ENCODE assay signal across 9 mouse cellular contexts in the genomic region with DNA sequence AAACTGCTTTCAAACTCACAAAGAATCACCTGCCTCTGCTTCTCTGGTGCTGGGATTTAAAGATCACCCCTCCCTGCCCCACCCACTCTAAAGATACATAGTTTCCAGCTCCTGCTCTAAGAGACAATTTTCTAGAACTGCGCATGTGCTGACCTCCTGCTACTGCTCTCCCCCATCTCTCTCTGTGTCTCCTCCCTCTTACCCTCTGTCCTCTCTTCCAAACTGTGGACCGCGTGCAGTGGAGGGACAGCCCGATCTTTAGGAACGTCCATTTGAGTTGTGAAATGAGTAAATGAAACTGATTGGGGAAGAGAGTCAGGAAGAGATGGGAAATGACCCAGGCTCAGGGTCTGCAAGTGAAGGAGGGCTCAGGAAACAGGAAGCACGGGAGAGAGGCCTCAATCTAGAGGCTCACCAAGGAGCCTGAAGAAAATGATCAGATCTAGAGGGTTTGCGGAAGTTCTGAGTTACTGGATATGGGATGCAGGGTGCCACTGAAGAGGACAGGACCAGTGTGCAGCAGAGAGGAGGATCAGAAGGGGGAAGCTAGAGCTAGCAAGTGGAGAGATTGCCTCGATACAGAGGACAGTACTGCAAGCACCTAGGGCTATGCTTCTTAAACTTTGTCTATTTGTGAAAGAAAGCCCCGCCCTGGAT. TPM values are rescaled to one million over a fixed set of nuclear protein-coding genes. Genes with fewer than 3 reads are reported as not detected.
DNase-seq lines count a peak whose midpoint lies in the region; ATAC-seq lines count a peak whose summit lies in the region.
"Had no signal": no experiment of that assay in that cellular context is flagged by ENCODE, and none has a peak within 500 bp of the region (broad histone marks: within the 10 kb centered on the region; RNA-seq: fewer than 3 reads in every experiment).

No protein-coding gene starts in this region.

- H3K9me3 ChIP-seq in midbrain, embryonic 15.5 days, result no peaks in the 10 kb centered on the region
- no peaks in the 10 kb centered on the region for H3K9me3 ChIP-seq in midbrain, embryonic 13.5 days
- H3K9me3 ChIP-seq in limb, embryonic 12.5 days, result no peaks in the 10 kb centered on the region

- H3K36me3 ChIP-seq in midbrain, embryonic 15.5 days (replicated peaks), result no peaks in the 10 kb centered on the region
- H3K36me3 ChIP-seq in midbrain, embryonic 13.5 days, result no peaks in the 10 kb centered on the region
- H3K36me3 ChIP-seq in limb, embryonic 12.5 days, result no peaks in the 10 kb centered on the region

- H3K27ac ChIP-seq in midbrain, embryonic 15.5 days, result no peak overlapping the region
- no peak overlapping the region for H3K27ac ChIP-seq in midbrain, embryonic 13.5 days
- peak overlapping the region; percentile 9; the same call in 1 of the 2 replicates for H3K27ac ChIP-seq in limb, embryonic 12.5 days

- 0 out of 2 replicates have a peak overlapping the region, but pooled peaks have one; percentile 5 for H3K4me2 ChIP-seq in midbrain, embryonic 15.5 days
- no peak overlapping the region for H3K4me2 ChIP-seq in midbrain, embryonic 13.5 days (replicated peaks)
- peak overlapping the region; percentile 76 for H3K4me2 ChIP-seq in limb, embryonic 12.5 days

- H3K27me3 ChIP-seq in midbrain, embryonic 15.5 days (replicated peaks), result 0 out of 2 replicates have a peak, but pooled peaks cover 5% of the 10 kb centered on the region
- H3K27me3 ChIP-seq in midbrain, embryonic 13.5 days, result peaks cover 50% of the 10 kb centered on the region; the same call in 1 of the 2 replicates
- no peaks in the 10 kb centered on the region for H3K27me3 ChIP-seq in limb, embryonic 12.5 days

- H3K4me3 ChIP-seq in midbrain, embryonic 15.5 days, result no peak overlapping the region
- H3K4me3 ChIP-seq in midbrain, embryonic 13.5 days (replicated peaks), result no peak overlapping the region
- no peak overlapping the region for H3K4me3 ChIP-seq in limb, embryonic 12.5 days (replicated peaks)

- peaks cover 17% of the 10 kb centered on the region for H3K4me1 ChIP-seq in midbrain, embryonic 15.5 days
- H3K4me1 ChIP-seq in midbrain, embryonic 13.5 days (replicated peaks), result peaks cover 13% of the 10 kb centered on the region
- peaks cover 32% of the 10 kb centered on the region for H3K4me1 ChIP-seq in limb, embryonic 12.5 days (replicated peaks)

- no peak for ATAC-seq in midbrain, embryonic 15.5 days (replicated peaks)
- no peak for ATAC-seq in midbrain, embryonic 13.5 days
- ATAC-seq in common myeloid progenitor, adult 5-6 weeks (replicated peaks; ENCODE audit: low read depth, poor library complexity, severe bottlenecking), result peak; percentile 29
- no peak for ATAC-seq in limb, embryonic 12.5 days (ENCODE audit: insufficient number of reproducible peaks, insufficient read depth, low FRiP score, low TSS enrichment, low read depth)
- peak; percentile 13; the same call in 1 of the 2 replicates for ATAC-seq in neutrophil, adult 5-6 weeks (ENCODE audit: extremely low read depth, insufficient number of reproducible peaks, low FRiP score, poor library complexity, severe bottlenecking)
- ATAC-seq in frontal cortex, adult (ENCODE audit: low TSS enrichment), result no peak

- WGBS in midbrain, embryonic 15.5 days, result 72% methylated on average over 9 of the region's 9 CpGs
- WGBS in midbrain, embryonic 13.5 days, result 73% methylated on average over 9 of the region's 9 CpGs
- whole genome bisulfite sequencing in limb, embryonic 12.5 days, result 66% methylated on average over 9 of the region's 9 CpGs

- no peak for DNase-seq in adrenal gland, adult 18-20 months (ENCODE audit: low spot score in 2 of 2)
- DNase-seq in ovary, postnatal 14 days (ENCODE audit: low spot score), result no peak

- H3K9ac ChIP-seq in midbrain, embryonic 15.5 days, result no peak overlapping the region
- H3K9ac ChIP-seq in midbrain, embryonic 13.5 days (replicated peaks), result no peak overlapping the region
- H3K9ac ChIP-seq in limb, embryonic 12.5 days (replicated peaks), result no peak overlapping the region

RNA-seq across cellular contexts. Expression of gene Glipr2, which starts 2.5 kb away (rescaled TPM):
- 28.6 and 29.2 TPM in 2 replicates for polyA plus RNA-seq in midbrain, embryonic 15.5 days (2015; fragmentation: Nextera tagmentation; extraction: Ambion mirVana)
- 33.7 and 35.3 TPM in 2 replicates for polyA plus RNA-seq in midbrain, embryonic 13.5 days (2015; fragmentation: Nextera tagmentation; extraction: Ambion mirVana)
- 16.3 TPM in 2 replicates for total RNA-seq in common myeloid progenitor, adult 5-6 weeks (2017)
- 86.2 and 89.9 TPM in 2 replicates for polyA plus RNA-seq in limb, embryonic 12.5 days (2016; fragmentation: Nextera tagmentation; extraction: Ambion mirVana)
- total RNA-seq in neutrophil, adult 5-6 weeks (2017), result 257 and 262 TPM in 2 replicates
- 1 to 10 TPM; 3.5 to 6.4 TPM for total RNA-seq in adrenal gland, adult 18-20 months (2021)

RNA-seq across cellular contexts. Expression of gene Ccin, which starts 23.6 kb away (rescaled TPM):
- polyA plus RNA-seq in midbrain, embryonic 15.5 days (2015; fragmentation: Nextera tagmentation; extraction: Ambion mirVana), result not detected in 2 replicates
- not detected in 2 replicates for polyA plus RNA-seq in midbrain, embryonic 13.5 days (2015; fragmentation: Nextera tagmentation; extraction: Ambion mirVana)
- total RNA-seq in common myeloid progenitor, adult 5-6 weeks (2017), result not detected in 2 replicates
- not detected in 2 replicates for polyA plus RNA-seq in limb, embryonic 12.5 days (2016; fragmentation: Nextera tagmentation; extraction: Ambion mirVana)
- total RNA-seq in neutrophil, adult 5-6 weeks (2017), result 1.6 and 3.6 TPM in 2 replicates
- not detected for total RNA-seq in adrenal gland, adult 18-20 months (2021)
- total RNA-seq: layer of hippocampus, postnatal 10 days had no signal

RNA-seq across cellular contexts. Expression of gene Clta, which starts 44.6 kb away (rescaled TPM):
- 331 and 334 TPM in 2 replicates for polyA plus RNA-seq in midbrain, embryonic 15.5 days (2015; fragmentation: Nextera tagmentation; extraction: Ambion mirVana)
- 275 TPM in 2 replicates for polyA plus RNA-seq in midbrain, embryonic 13.5 days (2015; fragmentation: Nextera tagmentation; extraction: Ambion mirVana)
- total RNA-seq in common myeloid progenitor, adult 5-6 weeks (2017), result 316 and 331 TPM in 2 replicates
- polyA plus RNA-seq in limb, embryonic 12.5 days (2016; fragmentation: Nextera tagmentation; extraction: Ambion mirVana), result 241 and 247 TPM in 2 replicates
- 339 TPM in 2 replicates for total RNA-seq in neutrophil, adult 5-6 weeks (2017)
- total RNA-seq in adrenal gland, adult 18-20 months (2021), result 100 to 1,000 TPM; 169 to 180 TPM

Comparison
In these comparisons a context has a peak if more than half of its experiments do, and no peak if none do; other contexts are left out.
1. ATAC-seq: peak in common myeloid progenitor, adult 5-6 weeks (single experiment) and neutrophil, adult 5-6 weeks (single experiment); none in midbrain, embryonic 15.5 days (single experiment), midbrain, embryonic 13.5 days (single experiment), limb, embryonic 12.5 days (single experiment) and frontal cortex, adult (single experiment).
2. RNA of gene Glipr2, which starts 2.5 kb away (total RNA-seq): 257 to 262 TPM in neutrophil, adult 5-6 weeks; 16.3 TPM in common myeloid progenitor, adult 5-6 weeks and 3.5 to 6.4 TPM in adrenal gland, adult 18-20 months; every median in the first group is over 10 times any median in the second.